Mouse (Mus musculus) heart, postnatal 0 days (tissue): ENCODE measurements around the gene Fgfr2. TPM values are rescaled to one million over a fixed set of nuclear protein-coding genes. Genes with fewer than 3 reads are reported as not detected.

Experiments
- ATAC-seq: fragments of 200-750 bp; cut with Nextera tagmentation; 2 replicates; pipeline ENCODE4 v1.8.0; 2017; ENCODE audit warnings: low read depth, moderate number of reproducible peaks, moderate library complexity; ENCODE audit not compliant: insufficient read depth
- DNase-seq: peaks from one replicate; pipeline ENCODE4 v3.0.0-alpha.2; 2016; ENCODE audit warnings: low spot score
- H3K27ac ChIP-seq: fragments of 300-500 bp; sonication (generic); 2 replicates; pipeline ENCODE4 v1.5.1; 2014; ENCODE audit warnings: low read depth, mild to moderate bottlenecking
- H3K27me3 ChIP-seq: fragments of 300-500 bp; sonication (generic); 2 replicates; pipeline ENCODE4 v1.6.1; 2014; ENCODE audit warnings: low read length, mixed read lengths; ENCODE audit not compliant: control insufficient read depth, insufficient read depth
- H3K36me3 ChIP-seq: fragments of 300-500 bp; sonication (generic); replicated peaks from 2 replicates; pipeline ENCODE4 v1.6.1; 2014; ENCODE audit warnings: low read length, mixed read lengths; ENCODE audit not compliant: control insufficient read depth, insufficient read depth
- H3K4me1 ChIP-seq: fragments of 300-500 bp; sonication (generic); 2 replicates; pipeline ENCODE4 v1.6.1; 2014; ENCODE audit warnings: antibody characterized with exemption; ENCODE audit not compliant: control insufficient read depth, insufficient read depth
- H3K4me2 ChIP-seq: fragments of 300-500 bp; sonication (generic); 2 replicates; pipeline ENCODE4 v1.6.1; 2014; ENCODE audit warnings: low read depth, mild to moderate bottlenecking, low read length, moderate library complexity
- H3K4me3 ChIP-seq: fragments of 300-500 bp; sonication (generic); 2 replicates; pipeline ENCODE4 v1.5.1; 2014; ENCODE audit warnings: low read depth, low read length
- H3K9ac ChIP-seq: fragments of 300-500 bp; sonication (generic); replicated peaks from 2 replicates; pipeline ENCODE4 v1.6.1; 2014; ENCODE audit warnings: low read depth, low read length, mixed read lengths
- H3K9me3 ChIP-seq: fragments of 300-500 bp; sonication (generic); replicated peaks from 2 replicates; pipeline ENCODE4 v1.6.1; 2016; ENCODE audit warnings: low read length; ENCODE audit not compliant: control insufficient read depth
- CTCF ChIP-seq: IDR thresholded peaks from 2 replicates; pipeline ENCODE4 v1.5.1; 2016; ENCODE audit warnings: antibody characterized with exemption, control low read depth, low read depth
- EP300 ChIP-seq: IDR thresholded peaks from 2 replicates; pipeline ENCODE4 v1.6.1; 2016; ENCODE audit warnings: antibody characterized with exemption, low read depth
- WGBS: fragments of 180-500 bp; shearing (Covaris S2); extraction: QIAGEN DNeasy Blood & Tissue Kit; methylation state at CpG from one replicate; pipeline ENCODE4 v1.1.7; 2014; 5-methylcytosine and 5-hydroxymethylcytosine counted together
- polyA plus RNA-seq: library from polyadenylated mRNA; unstranded; fragments of >200 nt; fragmentation: Nextera tagmentation; extraction: Ambion mirVana; gene quantifications from 2 replicates; pipeline ENCODE4 v1.2.1, GENCODE M21; 2015
- total RNA-seq: library from RNA; depleted of rRNA; stranded (reverse); fragments of >200 nt; gene quantifications from 2 replicates; pipeline ENCODE4 v1.2.3, GENCODE M21; 2014; ENCODE audit warnings: low replicate concordance

The Fgfr2 gene
- total and polyA plus RNA-seq, 2 experiments from 2014 or later: 3.8 to 11.5 TPM

DNA sequence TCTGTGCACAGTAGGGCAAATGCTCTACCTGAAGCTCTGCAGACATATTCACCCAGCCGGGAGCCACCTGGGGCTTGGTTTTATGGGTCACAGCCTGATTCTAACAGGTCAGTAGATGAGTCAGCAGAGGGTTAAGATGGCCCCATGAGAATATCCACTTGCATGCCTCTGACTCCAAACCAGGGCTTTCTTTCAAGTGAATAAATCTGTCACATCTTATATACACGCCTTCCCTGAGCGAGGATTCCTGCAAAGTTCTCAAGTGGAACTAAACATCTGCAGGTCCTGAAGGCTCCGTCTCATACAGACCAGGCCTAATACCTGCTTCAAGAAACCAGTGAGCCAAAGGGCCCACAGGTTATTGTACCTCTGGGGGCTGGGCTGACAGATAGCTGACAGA is 2872.2 kb downstream of the Fgfr2 start:
- no peak for ATAC-seq
- Histone ChIP-seq H3K4me1 (no peaks in the 10 kb centered on the region), H3K9ac (no peak overlapping the region)

DNA sequence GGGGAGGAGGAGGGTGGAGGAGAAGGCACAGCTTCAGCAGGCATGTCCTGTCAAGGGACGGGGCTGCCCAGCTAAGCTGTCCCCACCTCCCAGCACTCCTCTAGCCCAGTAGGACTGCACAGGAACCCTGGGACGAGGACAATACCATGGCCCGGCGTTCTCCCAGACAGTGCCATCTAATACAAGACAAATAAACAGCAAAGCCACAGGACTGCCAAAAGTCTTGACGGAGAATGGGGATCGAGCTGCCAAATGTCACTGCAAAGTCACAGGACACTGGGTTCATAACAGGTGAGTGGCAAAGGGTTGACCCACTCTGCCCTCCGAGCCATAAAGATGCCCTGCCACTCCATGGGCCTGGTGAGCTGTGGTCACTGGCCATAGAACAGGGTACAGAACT is 2874.7 kb downstream of the Fgfr2 start:
- H3K27me3 ChIP-seq: no peaks in the 10 kb centered on the region
- H3K4me3 ChIP-seq: no peak overlapping the region
- no peaks in the 10 kb centered on the region for H3K36me3 ChIP-seq
- H3K4me1 ChIP-seq: no peaks in the 10 kb centered on the region
- 77% methylated on average over 7 of the region's 7 CpGs for WGBS
- no peak overlapping the region for H3K9ac ChIP-seq
- TF ChIP-seq CTCF: no peak
- no peak overlapping the region for H3K27ac ChIP-seq
- no peaks in the 10 kb centered on the region for H3K9me3 ChIP-seq
- ATAC-seq: no peak
- H3K4me2 ChIP-seq: no peak overlapping the region
- DNase-seq: no peak

More for the DNA sequence above, 2872.2 kb downstream of the Fgfr2 start:
- TF ChIP-seq CTCF (no peak), EP300 (no peak)
- no peaks in the 10 kb centered on the region for H3K36me3 ChIP-seq
- 89% methylated on average over 4 of the region's 4 CpGs for WGBS
- no peak overlapping the region for H3K27ac ChIP-seq
- DNase-seq: no peak
- H3K4me2 ChIP-seq: no peak overlapping the region
- no peaks in the 10 kb centered on the region for H3K27me3 ChIP-seq
- H3K9me3 ChIP-seq: no peaks in the 10 kb centered on the region
- H3K4me3 ChIP-seq: no peak overlapping the region

DNA sequence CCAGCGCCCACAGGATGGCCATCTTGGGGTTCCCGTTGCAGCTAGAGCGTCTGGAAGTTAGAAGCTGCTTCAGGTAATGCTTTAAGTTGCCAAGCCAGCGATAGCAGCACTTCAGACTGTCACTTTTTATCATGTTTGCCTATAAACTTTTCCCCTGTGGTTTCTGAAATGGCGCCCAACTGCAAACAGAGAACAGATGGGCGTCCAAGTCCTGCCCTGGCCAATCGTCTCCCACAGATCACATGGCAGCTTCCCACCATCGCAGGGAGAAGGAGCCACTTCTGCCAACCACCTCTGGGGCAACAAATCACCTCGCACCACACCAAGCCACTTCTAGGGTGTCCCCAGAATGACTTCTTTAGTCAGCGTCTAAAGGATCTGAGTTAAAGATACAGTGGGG is 2875.3 kb downstream of the Fgfr2 start:
- no peak for DNase-seq
- ATAC-seq: no peak
- no peaks in the 10 kb centered on the region for H3K9me3 ChIP-seq
- no peaks in the 10 kb centered on the region for H3K36me3 ChIP-seq
- H3K4me1 ChIP-seq: no peaks in the 10 kb centered on the region
- TF ChIP-seq CTCF (no peak), EP300 (no peak)
- H3K27ac ChIP-seq: no peak overlapping the region
- H3K27me3 ChIP-seq: no peaks in the 10 kb centered on the region
- H3K9ac ChIP-seq: no peak overlapping the region
- H3K4me2 ChIP-seq: no peak overlapping the region
- WGBS: 62% methylated on average over 10 of the region's 10 CpGs
- H3K4me3 ChIP-seq: no peak overlapping the region

DNA sequence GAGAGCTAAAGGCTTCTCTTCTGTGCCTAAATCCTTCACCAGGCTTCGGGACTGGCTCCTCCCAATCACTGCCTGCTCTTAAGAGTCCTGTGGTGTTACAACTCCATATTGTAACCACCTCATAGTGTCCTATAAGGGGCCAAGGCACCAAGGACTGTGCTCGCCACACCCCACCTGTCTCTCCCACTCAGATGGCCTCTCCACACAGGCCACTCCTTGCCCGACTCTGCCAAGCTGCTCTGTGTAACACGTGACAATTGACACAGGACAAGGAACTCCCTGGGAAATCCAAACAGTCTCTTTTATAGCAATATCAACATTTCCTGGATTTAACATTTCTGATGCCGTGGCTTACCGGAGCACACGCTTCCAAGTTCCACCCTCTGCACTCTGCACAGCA is 2876.7 kb downstream of the Fgfr2 start:
- no peak for ATAC-seq
- no peaks in the 10 kb centered on the region for H3K4me1 ChIP-seq
- no peaks in the 10 kb centered on the region for H3K36me3 ChIP-seq

DNA sequence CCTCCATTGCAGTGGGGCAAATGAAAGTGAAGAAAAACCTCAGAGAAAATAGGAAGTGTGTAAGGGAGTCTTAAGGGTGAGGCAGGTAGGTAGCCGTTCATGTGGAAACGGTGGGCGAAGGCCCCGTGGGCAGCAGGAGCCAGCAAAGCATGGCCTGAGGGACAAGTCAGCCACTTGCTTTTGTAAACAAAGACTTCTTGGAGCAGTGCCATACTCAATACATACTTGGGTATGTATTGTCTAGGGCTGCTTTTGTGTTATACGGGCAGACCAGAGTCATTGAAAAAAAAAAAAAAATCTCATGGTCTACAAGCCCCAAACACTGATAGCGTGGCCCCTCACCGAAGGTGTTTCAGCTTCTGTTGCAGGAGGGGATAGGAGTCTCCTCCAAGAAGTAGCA is 2878.6 kb downstream of the Fgfr2 start:
- H3K27ac ChIP-seq: no peak overlapping the region
- H3K4me2 ChIP-seq: no peak overlapping the region
- 54% methylated on average over 7 of the region's 7 CpGs for WGBS
- ATAC-seq: no peak
- DNase-seq: no peak
- no peaks in the 10 kb centered on the region for H3K9me3 ChIP-seq
- H3K27me3 ChIP-seq: no peaks in the 10 kb centered on the region
- H3K9ac ChIP-seq: no peak overlapping the region
- no peaks in the 10 kb centered on the region for H3K4me1 ChIP-seq
- no peaks in the 10 kb centered on the region for H3K36me3 ChIP-seq
- no peak overlapping the region for H3K4me3 ChIP-seq
- no peak for TF ChIP-seq EP300
- no peak for TF ChIP-seq CTCF

More for the DNA sequence above, 2876.7 kb downstream of the Fgfr2 start:
- H3K4me3 ChIP-seq: no peak overlapping the region
- no peak for DNase-seq
- no peaks in the 10 kb centered on the region for H3K9me3 ChIP-seq
- WGBS: 76% methylated on average over 7 of the region's 7 CpGs
- TF ChIP-seq EP300 (no peak), CTCF (no peak)
- no peaks in the 10 kb centered on the region for H3K27me3 ChIP-seq
- no peak overlapping the region for H3K4me2 ChIP-seq
- no peak overlapping the region for H3K27ac ChIP-seq
- no peak overlapping the region for H3K9ac ChIP-seq

DNA sequence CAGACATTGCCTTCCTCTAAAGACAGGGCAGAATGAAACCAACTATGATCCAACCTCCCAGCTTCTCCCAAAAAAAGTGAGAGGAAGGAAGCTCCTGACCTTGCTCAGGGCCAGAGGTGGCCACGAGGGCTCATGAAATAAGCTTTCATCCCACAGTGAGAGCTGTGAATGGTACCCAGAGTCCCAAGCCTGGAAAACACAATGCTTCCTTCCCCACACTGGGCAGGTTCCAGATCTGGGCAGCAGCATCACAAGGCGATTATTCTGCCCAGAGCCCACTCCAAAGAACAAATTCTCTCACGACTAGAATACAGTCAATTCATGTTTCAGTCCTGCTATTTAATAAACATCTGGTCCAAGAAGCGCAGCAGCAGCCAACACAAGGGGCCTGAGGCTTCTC is 2879.3 kb downstream of the Fgfr2 start:
- no peak for ATAC-seq
- H3K27me3 ChIP-seq: no peaks in the 10 kb centered on the region
- H3K9ac ChIP-seq: no peak overlapping the region
- no peaks in the 10 kb centered on the region for H3K9me3 ChIP-seq
- DNase-seq: no peak
- no peaks in the 10 kb centered on the region for H3K36me3 ChIP-seq
- no peak overlapping the region for H3K4me3 ChIP-seq
- H3K4me2 ChIP-seq: no peak overlapping the region
- no peaks in the 10 kb centered on the region for H3K4me1 ChIP-seq
- TF ChIP-seq CTCF: no peak
- TF ChIP-seq EP300: no peak
- WGBS: 73% methylated on average over 4 of the region's 4 CpGs
- no peak overlapping the region for H3K27ac ChIP-seq
